Mouse (Mus musculus): ENCODE measurements around the gene Crp. TPM values are rescaled to one million over a fixed set of nuclear protein-coding genes. Genes with fewer than 3 reads are reported as not detected.

Gene Crp
- polyA plus RNA-seq, 1 experiment from 2014 or later: 0.13 TPM

Other genes with a start within 250 kb of the Crp start
- gene Slamf9, start 222.7 kb upstream of the Crp start, polyA plus RNA-seq (2015; fragmentation: Nextera tagmentation; extraction: Ambion mirVana): 0.77 and 0.95 TPM in 2 replicates
- 3.3 and 4.8 TPM in 2 replicates for gene Igsf9, start 216.3 kb upstream of the Crp start, polyA plus RNA-seq (2015; fragmentation: Nextera tagmentation; extraction: Ambion mirVana)
- 323 and 328 TPM in 2 replicates for gene Tagln2, start 198.0 kb upstream of the Crp start, polyA plus RNA-seq (2015; fragmentation: Nextera tagmentation; extraction: Ambion mirVana)
- gene Cfap45, start 177.3 kb upstream of the Crp start, polyA plus RNA-seq (2015; fragmentation: Nextera tagmentation; extraction: Ambion mirVana): 3.0 and 3.2 TPM in 2 replicates
- gene Vsig8, start 142.1 kb upstream of the Crp start, polyA plus RNA-seq (2015; fragmentation: Nextera tagmentation; extraction: Ambion mirVana): 0.32 and 0.55 TPM in 2 replicates
- 0.35 TPM in 2 replicates for gene Slamf8, start 107.5 kb upstream of the Crp start, polyA plus RNA-seq (2015; fragmentation: Nextera tagmentation; extraction: Ambion mirVana)
- gene Fcrl6, start 95.5 kb upstream of the Crp start, polyA plus RNA-seq (2015; fragmentation: Nextera tagmentation; extraction: Ambion mirVana): not detected in 2 replicates
- 11.4 and 12.2 TPM in 2 replicates for gene Dusp23, start 65.1 kb upstream of the Crp start, polyA plus RNA-seq (2015; fragmentation: Nextera tagmentation; extraction: Ambion mirVana)
- not detected in 2 replicates for gene Apcs, start 197.0 kb downstream of the Crp start, polyA plus RNA-seq (2015; fragmentation: Nextera tagmentation; extraction: Ambion mirVana)